In genomic region chr15:11380087-11380530, GRCm38 (mm10) we compare ENCODE assay signal across 7 mouse cellular contexts. TPM values are rescaled to one million over a fixed set of nuclear protein-coding genes. Genes with fewer than 3 reads are reported as not detected.
DNase-seq lines count a peak whose midpoint lies in the region; ATAC-seq lines count a peak whose summit lies in the region.

No protein-coding gene starts in this region.

- no peaks in the 10 kb centered on the region for H3K4me1 ChIP-seq in neural tube, embryonic 11.5 days (ENCODE audit: control insufficient read depth, insufficient read depth, low read length)

- ATAC-seq in neural tube, embryonic 11.5 days (ENCODE audit: insufficient read depth, low FRiP score, low TSS enrichment), result peak; percentile 58; the same call in 1 of the 2 replicates

- no peak overlapping the region for H3K27ac ChIP-seq in neural tube, embryonic 11.5 days (ENCODE audit: low read depth, low read length)

- no peak overlapping the region for H3K4me2 ChIP-seq in neural tube, embryonic 11.5 days (ENCODE audit: low read depth)

- DNase-seq in left cerebral cortex, postnatal 14 days (ENCODE audit: low spot score in 2 of 2), result peak; percentile 40 to 54
- no peak for DNase-seq in left cerebral cortex, postnatal 36 days (ENCODE audit: low spot score in 2 of 2)
- DNase-seq in MN1 (ENCODE audit: low spot score), result peak; percentile 84
- peak; percentile 69 for DNase-seq in embryo, embryonic 10 days (ENCODE audit: low spot score)
- DNase-seq in induced T-regulatory cell, adult 2 months (ENCODE audit: low read depth), result peak; percentile 55
- peak; percentile 20 for DNase-seq in neural tube, embryonic 11.5 days (ENCODE audit: low spot score)
- no peak for DNase-seq in ovary, postnatal 36 days (ENCODE audit: low spot score)

- peaks cover 8% of the 10 kb centered on the region for H3K36me3 ChIP-seq in neural tube, embryonic 11.5 days (ENCODE audit: control insufficient read depth, insufficient read depth, low read length)

- H3K27me3 ChIP-seq in neural tube, embryonic 11.5 days (ENCODE audit: control insufficient read depth, insufficient read depth, low read length), result no peaks in the 10 kb centered on the region

- no peaks in the 10 kb centered on the region for H3K9me3 ChIP-seq in neural tube, embryonic 11.5 days (ENCODE audit: control insufficient read depth, low read length)

- intact Hi-C loops in left cerebral cortex, postnatal 14 days (cut with DNase I), result loop anchor here (1.0 to 10.0 kb wide), 3 partner anchors 341 to 895 kb away; partner anchors contain the start of genes Brix1 and Rad1
- intact Hi-C loops in left cerebral cortex, postnatal 36 days (cut with DNase I), result loop anchor here (2.0 kb wide), 1 partner anchor 459 kb away; no protein-coding TSS in a partner anchor

- WGBS in neural tube, embryonic 11.5 days, result 51% methylated on average over 8 of the region's 8 CpGs

- H3K9ac ChIP-seq in neural tube, embryonic 11.5 days (ENCODE audit: low read length), result no peak overlapping the region

- H3K4me3 ChIP-seq in neural tube, embryonic 11.5 days (ENCODE audit: low read depth, low read length), result no peak overlapping the region

RNA-seq across cellular contexts. Expression of gene Tars, which starts 19.4 kb away (rescaled TPM):
- 10 to 100 TPM; 32.3 to 39.7 TPM for total RNA-seq in left cerebral cortex, postnatal 14 days (2021)
- 10 to 100 TPM; 27.6 to 34.1 TPM for total RNA-seq in left cerebral cortex, postnatal 36 days (2021)
- polyA plus RNA-seq in neural tube, embryonic 11.5 days (2014; fragmentation: Nextera tagmentation; extraction: Ambion mirVana), result 88.9 and 89.8 TPM in 2 replicates

Comparison
In these comparisons a context has a peak if more than half of its experiments do, and no peak if none do; other contexts are left out.
1. DNase-seq: peak in left cerebral cortex, postnatal 14 days (2 of 2), MN1 (single experiment), embryo, embryonic 10 days (single experiment), induced T-regulatory cell, adult 2 months (single experiment) and neural tube, embryonic 11.5 days (single experiment); none in left cerebral cortex, postnatal 36 days (0 of 2) and ovary, postnatal 36 days (single experiment).